Mouse (Mus musculus) midbrain, embryonic 14.5 days (tissue): ENCODE results near the gene Galk2. TPM values are rescaled to one million over a fixed set of nuclear protein-coding genes. Genes with fewer than 3 reads are reported as not detected.
A peak's percentile ranks its signal among the peaks of the same experiment; 100 is the strongest.

Source experiments
- ATAC-seq: fragments of 200-750 bp; cut with Nextera tagmentation; 2 replicates; pipeline ENCODE4 v1.8.0; 2017; ENCODE audit warnings: moderate number of reproducible peaks, moderate library complexity; ENCODE audit not compliant: low FRiP score, low TSS enrichment
- DNase-seq: peaks from one replicate; pipeline ENCODE4 v3.0.0-alpha.2; 2015
- H3K27ac ChIP-seq: fragments of 300-500 bp; sonication (generic); replicated peaks from 2 replicates; pipeline ENCODE4 v1.5.1; 2014; ENCODE audit warnings: mild to moderate bottlenecking, low read depth, low read length, moderate library complexity
- H3K27me3 ChIP-seq: fragments of 300-500 bp; sonication (generic); 2 replicates; pipeline ENCODE4 v1.6.1; 2014; ENCODE audit warnings: low read length, control low read depth, mixed read lengths; ENCODE audit not compliant: control insufficient read depth, insufficient read depth
- H3K36me3 ChIP-seq: fragments of 300-500 bp; sonication (generic); 2 replicates; pipeline ENCODE4 v1.6.1; 2014; ENCODE audit warnings: low read length, control low read depth; ENCODE audit not compliant: control insufficient read depth, insufficient read depth
- H3K4me1 ChIP-seq: fragments of 300-500 bp; sonication (generic); 2 replicates; pipeline ENCODE4 v1.6.1; 2014; ENCODE audit warnings: mild to moderate bottlenecking, antibody characterized with exemption, low read length, control low read depth; ENCODE audit not compliant: control insufficient read depth, insufficient read depth
- H3K4me2 ChIP-seq: fragments of 300-500 bp; sonication (generic); 2 replicates; pipeline ENCODE4 v1.6.1; 2014; ENCODE audit warnings: mild to moderate bottlenecking, low read length, moderate library complexity
- H3K4me3 ChIP-seq: fragments of 300-500 bp; sonication (generic); replicated peaks from 2 replicates; pipeline ENCODE4 v1.5.1; 2014; ENCODE audit warnings: low read depth, low read length
- H3K9ac ChIP-seq: fragments of 300-500 bp; sonication (generic); replicated peaks from 2 replicates; pipeline ENCODE4 v1.6.1; 2014; ENCODE audit warnings: mild to moderate bottlenecking, low read length, moderate library complexity
- H3K9me3 ChIP-seq: fragments of 300-500 bp; sonication (generic); 2 replicates; pipeline ENCODE4 v1.6.1; 2016; ENCODE audit warnings: low read length, control low read depth, mixed read lengths; ENCODE audit not compliant: control insufficient read depth
- WGBS: fragments of 180-500 bp; shearing (Covaris S2); extraction: QIAGEN DNeasy Blood & Tissue Kit; methylation state at CpG from one replicate; pipeline ENCODE4 v1.1.7; 2014; 5-methylcytosine and 5-hydroxymethylcytosine counted together
- polyA plus RNA-seq: library from polyadenylated mRNA; unstranded; fragments of >200 nt; fragmentation: Nextera tagmentation; extraction: Ambion mirVana; gene quantifications from 2 replicates; pipeline ENCODE4 v1.2.1, GENCODE M21; 2014

The Galk2 gene
- polyA plus RNA-seq, 1 experiment from 2014 or later: 29.6 TPM

DNA sequence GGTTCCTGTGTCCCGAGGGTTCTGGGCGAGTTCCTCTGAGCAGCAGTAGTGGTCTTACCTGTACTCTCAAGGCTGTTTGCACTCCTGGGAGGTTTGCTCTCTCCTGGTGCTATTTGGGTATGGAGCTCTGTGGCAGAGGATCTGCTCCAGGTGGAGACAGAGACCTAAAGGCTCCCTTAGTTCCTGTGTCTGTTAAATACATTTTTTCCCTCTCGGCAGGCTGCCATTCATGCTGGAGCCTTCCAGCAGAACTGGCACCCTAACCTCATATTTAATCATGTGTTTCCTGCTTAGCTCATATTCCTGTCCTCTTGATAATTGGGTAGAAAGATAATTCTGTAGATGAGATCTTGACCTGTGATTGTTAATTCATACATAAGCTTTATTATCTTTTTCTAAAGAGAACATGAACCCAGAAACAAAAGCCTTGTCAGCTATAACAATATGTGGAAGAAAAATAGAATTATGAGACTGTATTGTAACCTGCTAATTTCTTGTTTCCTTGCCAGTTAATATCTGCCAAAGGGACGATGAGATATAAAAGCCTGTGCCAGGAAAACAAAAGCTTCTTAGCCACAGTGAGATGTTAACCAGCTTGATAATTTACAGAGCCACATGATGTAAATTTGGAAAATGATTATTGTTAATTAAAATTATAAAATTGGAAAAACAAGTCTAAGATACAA, 27.1 kb downstream of the Galk2 start:
- Histone ChIP-seq H3K36me3 (no peaks in the 10 kb centered on the region), H3K4me1 (no peaks in the 10 kb centered on the region), H3K27me3 (no peaks in the 10 kb centered on the region), H3K27ac (no peak overlapping the region), H3K9me3 (no peaks in the 10 kb centered on the region), H3K4me3 (no peak overlapping the region), H3K9ac (no peak overlapping the region), H3K4me2 (no peak overlapping the region)
- ATAC-seq: no peak
- WGBS: 85% methylated on average over 4 of the region's 4 CpGs
- no peak for DNase-seq

DNA sequence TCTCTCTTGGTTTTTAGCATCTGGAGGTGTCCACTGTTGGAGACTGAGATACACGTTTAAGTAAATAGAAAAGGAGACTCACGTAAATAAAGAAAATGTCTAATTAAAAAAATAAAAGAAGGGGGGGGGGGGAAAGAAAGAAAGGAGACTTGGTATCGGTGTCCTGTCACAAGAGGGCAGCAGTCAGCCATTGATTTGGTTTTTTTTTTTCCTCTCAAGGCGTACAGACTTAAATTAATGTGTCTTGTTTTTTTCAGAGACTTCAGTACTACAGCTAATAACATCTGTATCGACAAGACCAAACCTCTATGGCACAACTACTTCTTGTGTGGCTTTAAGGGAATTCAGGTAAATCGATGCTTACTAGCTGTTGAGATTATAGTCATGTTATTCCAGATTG, 34.2 kb downstream of the Galk2 start:
- no peaks in the 10 kb centered on the region for H3K4me1 ChIP-seq
- DNase-seq: peak; percentile 79
- WGBS: 47% methylated on average over 6 of the region's 6 CpGs

DNA sequence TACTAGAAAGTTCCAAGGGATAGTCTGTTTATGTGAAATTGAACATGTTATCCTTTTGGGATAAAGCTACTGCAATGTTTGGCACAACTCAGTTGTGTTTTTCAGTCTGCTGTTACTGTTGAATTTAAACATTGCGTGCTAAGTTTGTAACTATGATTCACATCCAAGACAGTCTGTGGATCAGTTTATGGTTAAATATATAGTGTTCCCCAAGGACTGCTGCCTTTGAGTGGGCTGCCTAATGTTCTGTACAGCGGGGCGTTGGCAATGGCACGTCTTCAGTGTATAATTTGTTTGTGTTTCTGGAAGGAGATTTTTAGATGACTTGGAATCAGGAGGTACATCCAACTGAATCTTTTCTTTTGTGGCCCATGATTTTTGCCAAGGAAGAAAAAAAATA, 36.2 kb downstream of the Galk2 start:
- Histone ChIP-seq H3K27me3 (no peaks in the 10 kb centered on the region), H3K4me2 (no peak overlapping the region), H3K9ac (no peak overlapping the region), H3K27ac (no peak overlapping the region), H3K4me1 (no peaks in the 10 kb centered on the region), H3K36me3 (peaks cover 3% of the 10 kb centered on the region; the same call in 1 of the 2 replicates), H3K9me3 (no peaks in the 10 kb centered on the region), H3K4me3 (no peak overlapping the region)
- WGBS: 92% methylated on average over 4 of the region's 4 CpGs
- DNase-seq (no peak), ATAC-seq (no peak)

More for the DNA sequence above, 34.2 kb downstream of the Galk2 start:
- Histone ChIP-seq H3K27ac (no peak overlapping the region), H3K27me3 (no peaks in the 10 kb centered on the region), H3K9me3 (no peaks in the 10 kb centered on the region), H3K36me3 (peaks cover 3% of the 10 kb centered on the region; the same call in 1 of the 2 replicates), H3K9ac (no peak overlapping the region), H3K4me3 (no peak overlapping the region), H3K4me2 (no peak overlapping the region)
- no peak for ATAC-seq

DNA sequence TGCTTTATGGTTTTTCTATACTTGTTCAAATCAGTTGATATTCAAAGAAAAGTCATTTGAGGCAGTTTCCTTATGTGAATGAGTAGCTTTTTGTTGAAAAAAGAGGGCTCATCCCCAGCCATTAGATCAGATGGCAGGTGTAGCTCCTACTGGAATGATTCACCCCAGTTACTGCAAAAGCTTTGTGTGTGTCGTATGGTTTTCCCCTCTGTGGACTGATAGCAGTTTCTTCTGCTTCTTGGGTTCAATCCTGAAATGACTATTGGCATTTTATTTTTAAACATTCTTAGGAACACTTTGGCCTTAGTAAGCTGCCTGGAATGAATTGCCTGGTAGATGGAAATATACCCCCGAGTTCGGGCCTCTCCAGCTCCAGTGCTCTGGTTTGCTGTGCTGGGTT, 37.4 kb downstream of the Galk2 start:
- no peak overlapping the region for H3K27ac ChIP-seq
- H3K4me1 ChIP-seq: no peaks in the 10 kb centered on the region
- no peaks in the 10 kb centered on the region for H3K27me3 ChIP-seq
- no peak overlapping the region for H3K4me2 ChIP-seq
- WGBS: 90% methylated on average over 3 of the region's 3 CpGs
- H3K36me3 ChIP-seq: peaks cover 8% of the 10 kb centered on the region; the same call in 1 of the 2 replicates
- no peak for ATAC-seq
- H3K4me3 ChIP-seq: no peak overlapping the region
- H3K9me3 ChIP-seq: no peaks in the 10 kb centered on the region
- H3K9ac ChIP-seq: no peak overlapping the region
- DNase-seq: no peak

- no peaks in the 10 kb centered on the region for H3K27me3 ChIP-seq
- DNase-seq (no peak), ATAC-seq (no peak)
- no peak overlapping the region for H3K27ac ChIP-seq
- H3K9me3 ChIP-seq: no peaks in the 10 kb centered on the region
- no peak overlapping the region for H3K9ac ChIP-seq
- H3K36me3 ChIP-seq: peaks cover 8% of the 10 kb centered on the region; the same call in 1 of the 2 replicates
- WGBS: 92% methylated on average over 6 of the region's 6 CpGs
- no peaks in the 10 kb centered on the region for H3K4me1 ChIP-seq
- H3K4me3 ChIP-seq: no peak overlapping the region
- no peak overlapping the region for H3K4me2 ChIP-seq
Observed at GRCm38 (mm10) chr2:125900797-125901410, 42.0 kb downstream of the Galk2 start.

DNA sequence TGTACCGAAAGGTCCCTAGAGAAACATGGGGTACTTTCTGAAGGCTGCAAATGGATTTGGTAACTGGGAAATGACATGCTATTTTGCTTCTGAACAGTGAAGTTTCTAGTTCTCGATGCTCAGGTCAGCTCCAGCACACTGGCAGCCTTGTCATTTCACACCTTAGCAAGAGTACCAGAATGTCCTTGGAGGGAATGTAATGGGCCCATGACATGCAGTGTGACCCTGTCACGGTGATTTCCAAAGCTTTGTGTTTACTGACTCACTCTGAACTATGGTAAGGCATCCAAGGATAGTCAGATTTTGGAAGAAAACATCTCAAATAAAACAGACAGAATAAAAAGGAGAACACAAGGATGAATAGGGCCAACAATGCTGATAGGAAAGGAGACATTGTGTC, 42.5 kb downstream of the Galk2 start:
- no peak overlapping the region for H3K9ac ChIP-seq

GRCm38 (mm10) chr2:125906407-125907066, 47.6 kb downstream of the Galk2 start:
- H3K27me3 ChIP-seq: no peaks in the 10 kb centered on the region
- ATAC-seq (no peak), DNase-seq (no peak)
- no peak overlapping the region for H3K4me3 ChIP-seq
- H3K36me3 ChIP-seq: no peaks in the 10 kb centered on the region
- H3K4me2 ChIP-seq: no peak overlapping the region
- H3K9me3 ChIP-seq: no peaks in the 10 kb centered on the region
- 91% methylated on average over 4 of the region's 4 CpGs for WGBS
- no peak overlapping the region for H3K9ac ChIP-seq
- H3K27ac ChIP-seq: no peak overlapping the region
- no peaks in the 10 kb centered on the region for H3K4me1 ChIP-seq

More for the DNA sequence above, 42.5 kb downstream of the Galk2 start:
- no peaks in the 10 kb centered on the region for H3K27me3 ChIP-seq
- peaks cover 8% of the 10 kb centered on the region; the same call in 1 of the 2 replicates for H3K36me3 ChIP-seq
- no peak overlapping the region for H3K27ac ChIP-seq
- no peaks in the 10 kb centered on the region for H3K4me1 ChIP-seq
- ATAC-seq: no peak
- DNase-seq: no peak
- 92% methylated on average over 3 of the region's 3 CpGs for WGBS
- H3K9me3 ChIP-seq: no peaks in the 10 kb centered on the region
- H3K4me2 ChIP-seq: no peak overlapping the region
- no peak overlapping the region for H3K4me3 ChIP-seq

- Histone ChIP-seq H3K4me3 (no peak overlapping the region), H3K9ac (no peak overlapping the region), H3K27ac (no peak overlapping the region), H3K4me2 (no peak overlapping the region), H3K9me3 (no peaks in the 10 kb centered on the region), H3K36me3 (no peaks in the 10 kb centered on the region), H3K27me3 (no peaks in the 10 kb centered on the region), H3K4me1 (no peaks in the 10 kb centered on the region)
- DNase-seq (no peak), ATAC-seq (no peak)
- WGBS: 85% methylated on average over 4 of the region's 4 CpGs
Observed at GRCm38 (mm10) chr2:125907580-125908255, 48.8 kb downstream of the Galk2 start.
